Mouse (Mus musculus) limb, embryonic 11.5 days (tissue): ENCODE results near the gene Hccs. TPM values are rescaled to one million over a fixed set of nuclear protein-coding genes. Genes with fewer than 3 reads are reported as not detected.
A peak's percentile ranks its signal among the peaks of the same experiment; 100 is the strongest.

Source experiments
- ATAC-seq: fragments of 200-750 bp; cut with Nextera tagmentation; 2 replicates; pipeline ENCODE4 v1.8.0; 2017; ENCODE audit warnings: low read depth; ENCODE audit not compliant: insufficient number of reproducible peaks, low FRiP score, low TSS enrichment
- DNase-seq: peaks from one replicate; pipeline ENCODE4 v3.0.0-alpha.2; 2015; ENCODE audit warnings: low spot score
- H3K27ac ChIP-seq: fragments of 300-500 bp; sonication (generic); replicated peaks from 2 replicates; pipeline ENCODE4 v1.5.1; 2014; ENCODE audit warnings: low read depth, mild to moderate bottlenecking, low read length
- H3K27me3 ChIP-seq: fragments of 300-500 bp; sonication (generic); 2 replicates; pipeline ENCODE4 v1.6.1; 2014; ENCODE audit warnings: mild to moderate bottlenecking, low read length, mixed read lengths; ENCODE audit not compliant: control insufficient read depth, insufficient read depth
- H3K36me3 ChIP-seq: fragments of 300-500 bp; sonication (generic); 2 replicates; pipeline ENCODE4 v1.6.1; 2014; ENCODE audit warnings: mild to moderate bottlenecking, low read length, moderate library complexity, mixed read lengths; ENCODE audit not compliant: control insufficient read depth, insufficient read depth
- H3K4me1 ChIP-seq: fragments of 300-500 bp; sonication (generic); 2 replicates; pipeline ENCODE4 v1.6.1; 2014; ENCODE audit warnings: low read length, mixed read lengths; ENCODE audit not compliant: control insufficient read depth, insufficient read depth
- H3K4me2 ChIP-seq: fragments of 300-500 bp; sonication (generic); 2 replicates; pipeline ENCODE4 v1.6.1; 2014; ENCODE audit warnings: low read depth, mild to moderate bottlenecking, moderate library complexity; ENCODE audit not compliant: severe bottlenecking
- H3K4me3 ChIP-seq: fragments of 300-500 bp; sonication (generic); 2 replicates; pipeline ENCODE4 v1.5.1; 2014; ENCODE audit warnings: low read depth, low read length
- H3K9ac ChIP-seq: fragments of 300-500 bp; sonication (generic); 2 replicates; pipeline ENCODE4 v1.6.1; 2014; ENCODE audit warnings: mild to moderate bottlenecking, low read length
- H3K9me3 ChIP-seq: fragments of 300-500 bp; sonication (generic); 2 replicates; pipeline ENCODE4 v1.6.1; 2016; ENCODE audit warnings: low read length; ENCODE audit not compliant: control insufficient read depth
- WGBS: fragments of 180-500 bp; shearing (Covaris S2); extraction: QIAGEN DNeasy Blood & Tissue Kit; methylation state at CpG from one replicate; pipeline ENCODE4 v1.1.7; 2014; 5-methylcytosine and 5-hydroxymethylcytosine counted together
- polyA plus RNA-seq: library from polyadenylated mRNA; unstranded; fragments of >200 nt; fragmentation: Nextera tagmentation; extraction: Ambion mirVana; gene quantifications from 2 replicates; pipeline ENCODE4 v1.2.1, GENCODE M21; 2014

The Hccs gene
- polyA plus RNA-seq, 1 experiment from 2014 or later, result 39.9 TPM

DNA sequence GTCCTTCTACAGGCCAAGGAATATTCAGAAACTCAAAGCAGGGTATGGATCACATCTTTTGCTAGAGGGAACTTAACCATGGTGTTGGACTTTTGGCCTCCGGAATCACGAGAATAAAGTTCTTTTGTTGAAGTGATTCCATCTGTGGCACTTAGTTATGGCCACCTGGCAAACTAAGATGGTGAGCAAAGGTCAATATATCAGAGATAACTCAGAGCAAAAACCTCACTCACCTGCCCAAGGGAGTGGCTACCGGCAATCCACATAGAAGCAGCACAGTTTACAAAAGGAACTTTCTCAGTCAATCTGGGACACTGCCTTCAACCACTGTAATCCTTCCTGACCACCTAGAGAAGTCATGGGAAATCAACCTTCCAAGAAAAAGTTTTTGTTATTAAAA, 11.6 kb downstream of the Hccs start:
- 95% methylated on average over 3 of the region's 3 CpGs for WGBS

GRCm38 (mm10) chrX:169303945-169304344, 16.2 kb downstream of the Hccs start:
- Histone ChIP-seq H3K36me3 (no peaks in the 10 kb centered on the region), H3K9ac (no peak overlapping the region), H3K27ac (no peak overlapping the region), H3K4me2 (no peak overlapping the region), H3K27me3 (no peaks in the 10 kb centered on the region), H3K9me3 (no peaks in the 10 kb centered on the region), H3K4me3 (no peak overlapping the region), H3K4me1 (no peaks in the 10 kb centered on the region)
- 46% methylated on average over 3 of the region's 3 CpGs for WGBS
- no peak for ATAC-seq
- peak; percentile 69 for DNase-seq

More for the DNA sequence above, 11.6 kb downstream of the Hccs start:
- H3K9ac ChIP-seq, result no peak overlapping the region
- no peak overlapping the region for H3K4me2 ChIP-seq
- H3K9me3 ChIP-seq, result no peaks in the 10 kb centered on the region
- no peak for DNase-seq
- H3K27ac ChIP-seq, result no peak overlapping the region
- ATAC-seq, result no peak
- no peaks in the 10 kb centered on the region for H3K36me3 ChIP-seq
- no peaks in the 10 kb centered on the region for H3K27me3 ChIP-seq
- H3K4me3 ChIP-seq, result no peak overlapping the region
- no peaks in the 10 kb centered on the region for H3K4me1 ChIP-seq

DNA sequence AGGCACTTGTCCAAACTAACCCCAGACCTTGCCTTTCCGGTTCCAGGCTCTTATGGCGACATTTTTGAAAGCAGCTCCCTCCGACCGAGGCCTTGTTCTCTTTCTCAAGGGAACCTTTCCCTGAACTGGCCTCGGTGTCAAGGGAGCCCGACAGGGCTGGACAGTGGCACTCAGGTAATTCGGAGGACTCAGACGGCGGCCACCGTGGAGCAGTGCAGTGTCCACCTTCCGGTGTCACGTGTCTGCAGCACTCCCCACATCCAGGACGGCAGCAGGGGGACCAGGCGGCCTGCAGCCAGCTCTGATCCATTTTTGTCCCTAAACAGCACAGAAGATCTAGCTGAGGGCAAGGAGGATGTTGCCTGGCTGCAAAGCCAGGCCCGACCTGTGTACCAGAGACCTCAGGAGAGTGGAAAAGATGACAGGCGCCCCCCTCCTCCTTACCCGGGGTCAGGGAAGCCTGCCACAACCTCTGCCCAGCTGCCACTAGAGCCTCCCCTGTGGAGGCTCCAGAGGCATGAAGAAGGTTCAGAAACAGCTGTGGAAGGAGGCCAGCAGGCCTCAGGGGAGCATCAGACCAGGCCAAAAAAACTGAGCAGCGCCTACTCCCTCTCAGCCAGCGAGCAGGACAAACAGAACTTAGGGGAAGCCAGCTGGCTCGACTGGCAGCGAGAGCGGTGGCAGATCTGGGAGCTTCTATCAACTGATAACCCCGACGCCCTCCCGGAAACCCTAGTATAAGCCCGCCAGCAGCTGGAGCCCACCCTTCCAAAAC, 17.7 kb downstream of the Hccs start:
- ATAC-seq (no peak), DNase-seq (no peak)
- 67% methylated on average over 25 of the region's 26 CpGs for WGBS
- H3K9ac ChIP-seq, result no peak overlapping the region
- H3K36me3 ChIP-seq, result no peaks in the 10 kb centered on the region
- H3K4me1 ChIP-seq, result no peaks in the 10 kb centered on the region
- H3K9me3 ChIP-seq, result no peaks in the 10 kb centered on the region
- H3K27ac ChIP-seq, result no peak overlapping the region
- H3K27me3 ChIP-seq, result no peaks in the 10 kb centered on the region
- H3K4me3 ChIP-seq, result no peak overlapping the region
- no peak overlapping the region for H3K4me2 ChIP-seq

GRCm38 (mm10) chrX:169299579-169299978, 20.6 kb downstream of the Hccs start:
- no peaks in the 10 kb centered on the region for H3K36me3 ChIP-seq
- H3K9me3 ChIP-seq, result no peaks in the 10 kb centered on the region
- peaks cover 2% of the 10 kb centered on the region; the same call in 1 of the 2 replicates for H3K27me3 ChIP-seq
- H3K9ac ChIP-seq, result no peak overlapping the region
- H3K4me2 ChIP-seq, result no peak overlapping the region
- no peak overlapping the region for H3K27ac ChIP-seq
- DNase-seq, result no peak
- no peak for ATAC-seq
- 79% methylated on average over 4 of the region's 4 CpGs for WGBS
- H3K4me1 ChIP-seq, result no peaks in the 10 kb centered on the region
- no peak overlapping the region for H3K4me3 ChIP-seq

GRCm38 (mm10) chrX:169263433-169264172, 56.6 kb downstream of the Hccs start:
- Histone ChIP-seq H3K4me1 (no peaks in the 10 kb centered on the region), H3K4me2 (no peak overlapping the region), H3K27me3 (no peaks in the 10 kb centered on the region), H3K36me3 (no peaks in the 10 kb centered on the region), H3K9ac (no peak overlapping the region), H3K9me3 (no peaks in the 10 kb centered on the region), H3K27ac (no peak overlapping the region), H3K4me3 (no peak overlapping the region)
- ATAC-seq, result no peak
- 75% methylated on average over 8 of the region's 8 CpGs for WGBS
- no peak for DNase-seq

DNA sequence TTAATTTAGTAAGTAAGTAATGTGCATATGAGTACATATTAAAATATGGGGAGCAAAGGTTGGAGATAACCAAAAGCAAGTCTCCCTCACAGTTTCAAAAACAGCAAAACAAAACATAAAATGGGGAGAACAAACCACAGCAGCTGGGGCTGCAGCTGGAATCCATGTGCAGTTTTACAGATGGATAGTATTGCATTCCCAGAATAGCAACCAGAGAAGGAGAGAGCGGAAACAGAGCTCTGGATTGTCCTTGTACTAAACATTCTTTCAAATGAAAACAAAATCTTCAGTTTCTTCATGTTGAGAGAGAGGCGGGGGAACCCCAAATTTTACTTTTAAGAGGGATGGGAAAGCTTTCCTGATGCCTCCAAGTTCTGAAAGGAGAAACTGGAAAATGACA, 58.0 kb downstream of the Hccs start:
- Histone ChIP-seq H3K36me3 (no peaks in the 10 kb centered on the region), H3K4me2 (no peak overlapping the region), H3K27me3 (no peaks in the 10 kb centered on the region; the same call in 1 of the 2 replicates), H3K9me3 (no peaks in the 10 kb centered on the region), H3K27ac (no peak overlapping the region), H3K9ac (no peak overlapping the region), H3K4me3 (no peak overlapping the region), H3K4me1 (no peaks in the 10 kb centered on the region)
- WGBS, result 77% methylated on average over 2 of the region's 2 CpGs
- ATAC-seq (no peak), DNase-seq (no peak)

DNA sequence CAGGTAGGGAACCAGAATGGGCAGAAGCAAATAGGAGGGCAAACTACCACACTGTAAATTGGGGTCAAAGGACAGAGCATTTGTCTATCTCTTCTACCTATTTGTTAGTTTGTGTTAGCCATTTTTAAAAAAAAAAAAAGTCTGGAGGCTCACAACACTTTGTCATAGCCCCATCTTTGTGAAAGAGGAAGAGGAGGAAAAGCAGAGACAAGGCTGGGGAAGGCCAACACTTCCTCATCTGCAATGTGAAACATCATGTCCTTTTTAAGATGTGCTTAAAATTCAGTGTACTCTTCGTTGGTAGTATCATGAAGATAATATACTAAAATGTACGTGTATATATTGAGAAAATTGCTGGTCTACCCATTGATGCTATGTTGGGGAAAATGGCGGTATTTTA, 59.1 kb downstream of the Hccs start:
- no peaks in the 10 kb centered on the region; the same call in 1 of the 2 replicates for H3K27me3 ChIP-seq
- 73% methylated on average over 3 of the region's 3 CpGs for WGBS
- no peak overlapping the region for H3K27ac ChIP-seq
- ATAC-seq (no peak), DNase-seq (no peak)
- H3K9ac ChIP-seq, result no peak overlapping the region
- no peak overlapping the region for H3K4me2 ChIP-seq
- H3K36me3 ChIP-seq, result no peaks in the 10 kb centered on the region
- no peaks in the 10 kb centered on the region for H3K4me1 ChIP-seq
- no peaks in the 10 kb centered on the region for H3K9me3 ChIP-seq
- no peak overlapping the region for H3K4me3 ChIP-seq

DNA sequence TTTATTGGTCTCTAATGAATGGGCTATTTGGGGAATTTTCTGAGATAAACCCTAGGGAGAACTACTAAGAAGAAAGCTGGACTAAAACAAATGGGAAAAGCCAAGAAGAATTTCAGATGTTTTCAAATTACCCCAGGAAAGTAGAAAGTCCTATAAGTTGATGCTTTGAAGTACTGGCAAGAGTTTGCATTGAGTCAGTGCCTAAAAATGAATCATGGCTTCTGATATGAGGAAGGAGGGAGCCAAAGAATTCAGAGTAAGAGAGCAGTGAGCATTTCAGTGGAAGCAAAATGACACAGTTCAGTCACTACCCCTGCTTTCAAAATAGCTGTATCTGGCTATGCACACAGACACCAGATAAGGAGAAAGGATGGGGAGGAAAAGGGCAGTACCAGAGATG, 63.4 kb downstream of the Hccs start:
- Histone ChIP-seq H3K4me1 (no peaks in the 10 kb centered on the region), H3K36me3 (no peaks in the 10 kb centered on the region), H3K4me2 (no peak overlapping the region), H3K4me3 (no peak overlapping the region), H3K9me3 (no peaks in the 10 kb centered on the region), H3K9ac (no peak overlapping the region), H3K27ac (no peak overlapping the region), H3K27me3 (no peaks in the 10 kb centered on the region; the same call in 1 of the 2 replicates)
- ATAC-seq (no peak), DNase-seq (no peak)
